Mouse (Mus musculus): ENCODE measurements at regions not wholly inside any gene's neighbourhood (a gene's known extent, or its start where the extent isn't known, plus 50 kb on each side); places are given as distances from the start of the nearest gene placed in this dataset.

DNA sequence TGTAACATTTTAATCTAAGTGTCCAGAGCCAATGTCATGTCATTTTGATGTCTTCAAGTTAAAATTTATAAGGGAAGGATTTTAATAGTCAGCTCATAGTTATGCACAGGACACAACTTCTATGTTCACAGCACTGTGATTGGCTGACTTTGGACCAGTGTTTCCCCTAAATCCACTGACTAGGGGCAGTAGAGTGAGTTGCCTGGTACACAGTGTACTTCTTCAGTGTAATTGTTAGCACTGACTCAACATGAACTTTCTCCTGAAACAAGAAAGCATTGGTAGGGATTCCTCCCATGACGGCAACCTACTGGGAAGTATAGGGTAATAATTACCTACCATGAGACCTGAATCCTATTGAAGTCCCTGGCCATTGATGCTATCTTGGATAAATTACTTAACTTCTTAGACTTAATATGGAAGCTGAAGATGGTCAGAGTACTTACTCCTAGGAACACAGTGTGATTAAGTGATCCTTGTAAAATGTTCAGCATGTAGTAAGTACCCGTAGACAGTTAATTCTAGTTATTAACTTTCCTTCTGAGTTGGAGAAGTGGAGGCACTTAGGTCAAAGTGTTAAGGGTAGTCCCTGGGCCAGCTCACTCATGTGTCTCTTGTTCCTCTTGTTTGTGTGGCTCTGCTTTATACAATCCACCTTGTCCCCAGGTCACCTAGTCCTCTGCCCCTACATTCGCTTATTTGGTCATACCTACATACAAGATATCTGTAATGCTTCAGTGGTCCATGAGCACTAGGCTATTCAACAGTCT, 63.2 kb upstream of the Adgrf1 start:
- intact Hi-C loops (cut with DNase I), result no loop called here

DNA sequence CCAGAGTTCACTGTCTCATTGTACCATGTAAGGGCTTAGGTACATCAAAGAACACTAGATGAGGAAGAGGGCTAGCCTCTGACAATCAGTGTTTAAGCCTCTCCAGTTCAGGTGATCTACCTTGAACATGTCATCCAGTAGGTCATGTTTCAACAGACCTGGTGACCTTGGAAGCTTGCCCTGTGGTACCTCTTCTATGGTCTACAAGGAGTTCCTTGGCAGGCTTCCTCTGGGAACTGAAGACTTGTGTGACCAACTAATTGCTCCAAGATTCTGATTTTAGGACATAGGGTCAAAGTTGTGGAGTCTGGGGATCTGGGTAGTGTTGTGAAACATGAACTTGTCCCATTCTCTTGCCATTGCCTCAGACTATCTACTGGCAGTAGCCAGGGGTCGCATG, 60.4 kb upstream of the Adgrf1 start:
- no peak for DNase-seq (ENCODE audit: low spot score in 2 of 2)

More for the DNA sequence above, 63.2 kb upstream of the Adgrf1 start:
- DNase-seq (ENCODE audit: low spot score in 2 of 2), result no peak

DNA sequence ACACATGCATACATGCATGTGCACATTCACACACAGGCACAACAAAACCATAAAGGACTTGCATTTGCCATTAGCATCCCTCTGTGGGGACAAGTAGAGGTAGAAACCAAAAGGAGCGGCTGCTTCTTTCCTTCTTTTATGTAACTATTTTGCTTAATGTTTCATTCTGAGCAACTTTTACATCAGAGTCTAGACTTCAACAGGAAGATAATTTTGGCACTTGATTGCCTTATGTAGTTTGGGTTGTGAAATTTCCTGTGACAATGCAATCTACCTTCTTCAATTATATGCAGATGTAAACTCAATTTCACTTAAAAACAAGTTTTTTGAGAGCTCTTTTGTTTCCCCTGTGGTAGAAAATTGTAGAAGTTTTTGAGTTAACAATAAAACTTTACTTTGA, 56.1 kb upstream of the Adgrf1 start:
- intact Hi-C loops (cut with DNase I), result no loop called here

More for the DNA sequence above, 60.4 kb upstream of the Adgrf1 start:
- intact Hi-C loops (cut with DNase I), result no loop called here

DNA sequence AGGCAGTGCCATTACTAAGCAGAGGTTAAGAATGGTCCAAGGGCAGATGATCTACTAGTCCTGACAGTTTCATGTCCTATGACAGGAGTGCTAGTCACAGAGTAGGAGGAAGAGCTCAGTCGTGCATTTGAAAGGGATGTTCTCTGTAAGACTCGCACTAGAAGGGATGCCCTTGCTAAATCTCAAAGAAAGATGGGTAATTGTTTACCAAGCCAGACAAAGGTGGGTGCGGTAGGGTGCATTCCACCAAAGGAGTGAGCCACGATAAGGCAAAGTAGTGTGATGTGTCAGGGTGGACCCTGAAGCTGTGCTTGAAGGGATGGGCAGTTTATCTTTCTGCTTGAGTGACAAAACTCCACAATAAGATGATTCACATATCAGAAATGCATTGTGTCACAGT, 50.5 kb upstream of the Adgrf1 start:
- intact Hi-C loops (cut with DNase I), result no loop called here
- DNase-seq (ENCODE audit: low spot score in 2 of 2), result no peak

More for the DNA sequence above, 56.1 kb upstream of the Adgrf1 start:
- no peak for DNase-seq (ENCODE audit: low spot score in 2 of 2)

Measured in left cerebral cortex, postnatal 25 days (tissue).